Mouse (Mus musculus) small intestine, adult 2 months (tissue): ENCODE data around the gene Olfr972. TPM values are rescaled to one million over a fixed set of nuclear protein-coding genes. Genes with fewer than 3 reads are reported as not detected.
"Not testable (repeated sequence)": the region's sequence is repeated elsewhere in the genome, so short reads cannot be mapped to it uniquely, and the experiment has no call there.

ENCODE experiments used
- H3K27ac ChIP-seq: fragments of 200-500 bp; 2 replicates; pipeline ENCODE4 v1.5.1; 2012; ENCODE audit warnings: low read depth, low read length, control low read depth, inconsistent platforms; ENCODE audit not compliant: insufficient read depth
- H3K27me3 ChIP-seq: fragments of 200-500 bp; 2 replicates; pipeline ENCODE4 v1.6.1; 2012; ENCODE audit warnings: mild to moderate bottlenecking, moderate library complexity, low read length, inconsistent platforms; ENCODE audit not compliant: control insufficient read depth, insufficient read depth
- H3K36me3 ChIP-seq: fragments of 200-500 bp; 2 replicates; pipeline ENCODE4 v1.6.1; 2012; ENCODE audit warnings: mild to moderate bottlenecking, low read length, control low read depth, inconsistent platforms; ENCODE audit not compliant: control insufficient read depth, insufficient read depth
- H3K4me1 ChIP-seq: fragments of 200-500 bp; 2 replicates; pipeline ENCODE4 v1.6.1; 2012; ENCODE audit warnings: low read length, inconsistent platforms, mixed read lengths; ENCODE audit not compliant: control insufficient read depth, insufficient read depth, insufficient read length
- H3K4me3 ChIP-seq: fragments of 200-500 bp; 2 replicates; pipeline ENCODE4 v1.5.1; 2012; ENCODE audit warnings: low read depth, mild to moderate bottlenecking, control low read depth, inconsistent platforms, low read length, moderate library complexity
- CTCF ChIP-seq: fragments of 200-500 bp; IDR thresholded peaks from 2 replicates; pipeline ENCODE4 v1.5.1; 2012; ENCODE audit warnings: low read depth, mild to moderate bottlenecking, control low read depth, inconsistent platforms, low read length, moderate library complexity, mixed read lengths; ENCODE audit not compliant: insufficient replicate concordance, insufficient read length; ENCODE audit errors: extremely low read depth
- POLR2A ChIP-seq: fragments of 200-500 bp; IDR thresholded peaks from 2 replicates; pipeline ENCODE4 v1.6.1; 2012; ENCODE audit warnings: low read depth, mild to moderate bottlenecking, control low read depth, inconsistent platforms, low read length, moderate library complexity
- WGBS: fragments of 180-500 bp; shearing (Covaris S2); methylation state at CpG from one replicate; pipeline ENCODE4 v1.1.7; 2018; 5-methylcytosine and 5-hydroxymethylcytosine counted together
- polyA plus RNA-seq: library from polyadenylated mRNA; depleted of rRNA; stranded (reverse); fragments of >200 nt; gene quantifications from 2 replicates; pipeline ENCODE4 v1.2.3, GENCODE M21; 2012; rRNA removed

Olfr972 gene
- not detected in 2 replicates for polyA plus RNA-seq

GRCm38 (mm10) chr9:39866122-39866521 lies at the start of gene Olfr972:
TSS of gene Olfr972 (plus strand) at chr9:39866422.
- 74% methylated on average over 2 of the region's 2 CpGs for WGBS
- no peak for TF ChIP-seq POLR2A
- no peak for TF ChIP-seq CTCF

GRCm38 (mm10) chr9:39836576-39836975 lies 29.6 kb upstream of the Olfr972 start, which contains the start of gene Olfr971:
TSS of gene Olfr971 (plus strand) at chr9:39836876.
- not testable (repeated sequence) for H3K4me3 ChIP-seq, H3K4me1 ChIP-seq, H3K36me3 ChIP-seq, H3K27ac ChIP-seq, H3K27me3 ChIP-seq
- 83% methylated on average over 2 of the region's 2 CpGs for WGBS

More at GRCm38 (mm10) chr9:39866122-39866521, at the start of gene Olfr972:
- H3K27me3 ChIP-seq = no peaks in the 10 kb centered on the region
- H3K4me3 ChIP-seq = no peak within 1 kb of the TSS
- H3K4me1 ChIP-seq = no peaks in the 10 kb centered on the region
- no peaks in the 10 kb centered on the region for H3K36me3 ChIP-seq
- H3K27ac ChIP-seq = no peak within 1 kb of the TSS

DNA sequence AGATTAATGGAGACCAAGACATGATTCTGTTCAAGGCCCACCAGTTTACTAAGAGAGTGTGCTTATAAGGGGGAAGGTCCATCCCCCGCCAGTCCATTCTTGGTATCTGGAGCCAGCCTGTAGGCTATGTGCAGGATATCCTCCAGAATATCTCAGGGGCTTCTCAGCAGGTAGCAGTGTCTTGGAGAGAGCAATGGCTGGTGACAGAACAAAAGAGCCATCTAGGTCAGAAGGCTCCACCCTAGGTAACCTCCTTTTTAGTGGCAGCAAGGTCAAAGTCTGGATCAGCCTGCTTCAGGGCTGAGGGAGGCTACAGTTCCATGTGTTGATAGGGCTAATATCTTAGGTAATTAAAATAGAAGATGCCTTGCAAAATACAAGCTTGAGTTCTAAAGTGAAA lies 5.8 kb downstream of the Olfr972 start:
- 89% methylated on average over 1 of the region's 1 CpGs for WGBS
- not testable (repeated sequence) for H3K4me3 ChIP-seq, H3K27me3 ChIP-seq, H3K4me1 ChIP-seq, H3K27ac ChIP-seq, H3K36me3 ChIP-seq

- no CpG with 5 or more reads among the region's 4 CpGs for WGBS
- H3K36me3 ChIP-seq, H3K4me1 ChIP-seq, H3K27me3 ChIP-seq, H3K4me3 ChIP-seq, H3K27ac ChIP-seq: not testable (repeated sequence)
Measured at GRCm38 (mm10) chr9:39877541-39878396, 11.5 kb downstream of the Olfr972 start.

- no peak overlapping the region for H3K27ac ChIP-seq
- no peak overlapping the region for H3K4me3 ChIP-seq
- WGBS = 57% methylated on average over 6 of the region's 6 CpGs
- no peaks in the 10 kb centered on the region for H3K4me1 ChIP-seq
- no peaks in the 10 kb centered on the region for H3K27me3 ChIP-seq
- H3K36me3 ChIP-seq = no peaks in the 10 kb centered on the region
- TF ChIP-seq CTCF = no peak
- no peak for TF ChIP-seq POLR2A
Measured at GRCm38 (mm10) chr9:39905106-39905505, 38.9 kb downstream of the Olfr972 start.

GRCm38 (mm10) chr9:39907036-39907435 lies 40.8 kb downstream of the Olfr972 start, which contains the start of gene Olfr229:
TSS of gene Olfr229 (plus strand) at chr9:39907336.
- no peak within 1 kb of the TSS for H3K4me3 ChIP-seq
- TF ChIP-seq POLR2A = no peak
- TF ChIP-seq CTCF = no peak
- no peaks in the 10 kb centered on the region for H3K36me3 ChIP-seq
- no peaks in the 10 kb centered on the region for H3K4me1 ChIP-seq
- no peaks in the 10 kb centered on the region for H3K27me3 ChIP-seq
- 73% methylated on average over 2 of the region's 2 CpGs for WGBS
- H3K27ac ChIP-seq = no peak within 1 kb of the TSS

GRCm38 (mm10) chr9:39909939-39910338 lies 43.7 kb downstream of the Olfr972 start:
- H3K36me3 ChIP-seq = no peaks in the 10 kb centered on the region
- H3K4me1 ChIP-seq = no peaks in the 10 kb centered on the region
- H3K4me3 ChIP-seq = no peak overlapping the region
- no peak for TF ChIP-seq POLR2A
- TF ChIP-seq CTCF = no peak
- H3K27ac ChIP-seq = no peak overlapping the region
- WGBS = 71% methylated on average over 3 of the region's 3 CpGs
- no peaks in the 10 kb centered on the region for H3K27me3 ChIP-seq

Other genes starting within 250 kb of the Olfr972 start
- not detected in 2 replicates for gene Olfr960, start 245.0 kb upstream of the Olfr972 start, polyA plus RNA-seq
- not detected in 2 replicates for gene Olfr961, start 221.3 kb upstream of the Olfr972 start, polyA plus RNA-seq
- gene Olfr963, start 199.2 kb upstream of the Olfr972 start, polyA plus RNA-seq = not detected in 2 replicates
- gene Olfr149, start 159.3 kb upstream of the Olfr972 start, polyA plus RNA-seq = not detected in 2 replicates
- not detected in 2 replicates for gene Olfr965, start 155.1 kb upstream of the Olfr972 start, polyA plus RNA-seq
- gene Olfr150, start 135.4 kb upstream of the Olfr972 start, polyA plus RNA-seq = not detected in 2 replicates
- gene Olfr967, start 120.2 kb upstream of the Olfr972 start, polyA plus RNA-seq = not detected in 2 replicates
- gene Olfr968, start 83.2 kb upstream of the Olfr972 start, polyA plus RNA-seq = not detected in 2 replicates
- gene Olfr969, start 75.5 kb upstream of the Olfr972 start, polyA plus RNA-seq = not detected in 2 replicates
- gene Olfr970, start 57.6 kb upstream of the Olfr972 start, polyA plus RNA-seq = not detected in 2 replicates
- not detected in 2 replicates for gene Olfr971, start 29.5 kb upstream of the Olfr972 start, polyA plus RNA-seq
- gene Olfr229, start 40.9 kb downstream of the Olfr972 start, polyA plus RNA-seq = not detected in 2 replicates
- gene Olfr974, start 71.1 kb downstream of the Olfr972 start, polyA plus RNA-seq = not detected in 2 replicates
- 0.03 TPM in 1 of 2 replicates, not detected in the other for gene Olfr975, start 85.6 kb downstream of the Olfr972 start, polyA plus RNA-seq
- not detected in 2 replicates for gene Olfr976, start 94.7 kb downstream of the Olfr972 start, polyA plus RNA-seq
- gene Olfr978, start 125.7 kb downstream of the Olfr972 start, polyA plus RNA-seq = not detected in 2 replicates
- gene Olfr979, start 137.0 kb downstream of the Olfr972 start, polyA plus RNA-seq = not detected in 2 replicates
- gene Olfr980, start 143.2 kb downstream of the Olfr972 start, polyA plus RNA-seq = not detected in 2 replicates
- gene Olfr981, start 155.0 kb downstream of the Olfr972 start, polyA plus RNA-seq = not detected in 2 replicates
- not detected in 2 replicates for gene Olfr982, start 207.4 kb downstream of the Olfr972 start, polyA plus RNA-seq
- not detected in 2 replicates for gene Olfr983, start 227.2 kb downstream of the Olfr972 start, polyA plus RNA-seq
- not detected in 2 replicates for gene Olfr984, start 247.8 kb downstream of the Olfr972 start, polyA plus RNA-seq